Mouse (Mus musculus): ENCODE results near the gene Gm13941.

The Gm13941 gene

DNA sequence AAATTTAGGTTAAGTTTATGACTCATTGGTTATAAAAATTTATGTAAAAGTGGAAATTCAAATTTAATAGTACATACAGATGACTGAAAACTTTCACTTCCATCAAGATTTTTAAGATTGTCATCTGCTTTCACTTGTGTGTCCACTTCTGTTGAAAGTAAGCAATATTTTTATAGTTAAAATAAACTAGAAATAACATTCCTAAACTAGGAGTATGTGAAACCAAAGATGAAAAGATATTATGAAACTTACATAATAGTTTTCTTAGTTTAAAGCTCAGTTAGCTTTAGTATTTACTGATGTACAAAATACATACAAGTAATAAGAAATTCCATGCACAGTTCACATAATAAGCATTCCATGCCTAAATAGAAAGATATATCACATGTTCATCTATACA lies at the start of gene Gm13941:
Gene Gm13941 (minus strand): TSS at position 101 of the 400 bp plus-strand sequence.
- no peak for DNase-seq (ENCODE audit: extremely low spot score, low spot score)

DNA sequence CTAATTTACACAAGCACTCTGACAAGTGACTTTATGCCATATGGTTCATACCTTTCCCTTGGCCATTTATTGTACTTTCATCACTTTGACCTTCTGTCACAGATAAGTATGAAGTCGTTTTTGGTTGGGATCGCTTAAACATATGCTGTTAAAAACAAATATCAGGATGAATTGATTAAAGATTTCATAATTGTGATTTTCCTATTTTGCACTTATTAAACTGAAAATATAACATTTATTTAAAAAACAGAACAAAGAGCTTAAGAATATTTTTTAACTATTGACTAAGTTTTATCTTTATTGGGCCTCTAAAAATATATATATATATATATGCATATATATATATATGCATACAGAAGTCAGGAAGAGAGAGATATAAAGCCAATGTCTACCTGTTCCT lies 47.1 kb upstream of the Gm13941 start, which contains the start of gene Gm15130:
Gene Gm15130 (minus strand): TSS at position 101 of the 400 bp plus-strand sequence.
- no peak for DNase-seq (ENCODE audit: extremely low spot score, low spot score)

DNA sequence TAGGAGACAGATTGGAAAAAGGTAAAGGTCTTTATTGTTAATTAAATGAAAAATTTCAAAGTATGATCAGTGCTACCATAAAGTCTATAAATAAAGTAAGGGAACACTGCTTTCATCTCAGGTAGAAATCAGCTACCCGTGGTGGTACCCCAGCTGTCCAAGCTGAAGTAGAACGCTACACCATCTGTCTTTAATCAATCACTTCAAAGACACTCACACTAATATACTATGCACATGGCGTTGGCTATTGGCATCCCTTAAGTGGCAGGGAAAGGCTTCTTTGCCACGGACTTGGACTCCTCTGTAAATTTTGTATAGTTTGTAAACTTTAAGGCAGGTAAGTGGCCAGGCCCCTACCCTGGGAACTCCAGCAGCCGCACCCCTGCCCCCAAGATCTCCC lies 30.0 kb upstream of the Gm13941 start:
- no peak for DNase-seq (ENCODE audit: extremely low spot score, low spot score)

DNA sequence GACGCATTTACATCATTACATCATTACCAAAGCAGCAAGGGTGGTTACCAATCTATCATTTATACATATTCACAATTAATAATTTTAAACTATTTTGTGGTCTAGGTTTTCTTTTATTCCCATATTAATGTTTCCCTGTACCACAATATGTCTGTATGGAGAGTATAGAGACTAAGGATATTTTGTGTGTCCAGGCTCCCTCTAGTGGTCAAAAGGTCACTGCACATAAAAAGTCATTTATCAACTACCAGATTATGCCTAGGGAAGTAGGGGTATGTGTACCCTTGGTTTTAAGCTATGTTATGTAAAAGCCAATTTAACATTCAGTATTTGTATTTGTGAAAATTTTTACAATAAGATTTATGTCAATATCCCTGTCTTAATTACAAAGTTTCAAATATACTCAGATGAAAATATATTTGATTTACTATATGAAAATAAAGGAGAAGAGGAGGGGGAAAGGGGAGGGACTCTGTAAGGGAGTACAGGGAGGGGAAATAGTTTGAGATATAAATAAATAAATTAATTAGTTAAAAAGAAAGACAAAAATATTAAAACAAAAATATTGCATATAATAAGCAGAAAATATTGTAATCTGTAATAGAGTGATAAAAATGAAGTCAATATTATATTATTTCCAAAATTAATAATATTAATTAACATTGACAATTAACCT lies 47.1 kb downstream of the Gm13941 start:
- no peak for DNase-seq (ENCODE audit: extremely low spot score, low spot score)

All from neural tube, embryonic 10.5 days (tissue).